Mouse (Mus musculus) hindbrain, embryonic 16.5 days (tissue): Measurements from ENCODE around the gene Ets2. TPM values are rescaled to one million over a fixed set of nuclear protein-coding genes. Genes with fewer than 3 reads are reported as not detected.

ENCODE experiments used
- ATAC-seq: fragments of 200-750 bp; cut with Nextera tagmentation; 2 replicates; pipeline ENCODE4 v1.8.0; 2017; ENCODE audit warnings: moderate TSS enrichment, moderate library complexity
- H3K27ac ChIP-seq: fragments of 300-500 bp; sonication (generic); 2 replicates; pipeline ENCODE4 v1.5.1; 2014; ENCODE audit warnings: low read depth, mild to moderate bottlenecking, control low read depth, low read length, moderate library complexity
- H3K27me3 ChIP-seq: fragments of 300-500 bp; sonication (generic); replicated peaks from 2 replicates; pipeline ENCODE4 v1.6.1; 2014; ENCODE audit warnings: low read length; ENCODE audit not compliant: control insufficient read depth, insufficient read depth
- H3K36me3 ChIP-seq: fragments of 300-500 bp; sonication (generic); 2 replicates; pipeline ENCODE4 v1.6.1; 2014; ENCODE audit warnings: mild to moderate bottlenecking, low read length, moderate library complexity, mixed read lengths; ENCODE audit not compliant: control insufficient read depth, insufficient read depth
- H3K4me1 ChIP-seq: fragments of 300-500 bp; sonication (generic); 2 replicates; pipeline ENCODE4 v1.6.1; 2014; ENCODE audit warnings: low read depth, low read length; ENCODE audit not compliant: control insufficient read depth, insufficient read depth
- H3K4me2 ChIP-seq: fragments of 300-500 bp; sonication (generic); 2 replicates; pipeline ENCODE4 v1.6.1; 2014; ENCODE audit warnings: mild to moderate bottlenecking, low read length, control low read depth, moderate library complexity
- H3K4me3 ChIP-seq: fragments of 300-500 bp; sonication (generic); 2 replicates; pipeline ENCODE4 v1.5.1; 2014; ENCODE audit warnings: mild to moderate bottlenecking, low read length, control low read depth, moderate library complexity
- H3K9ac ChIP-seq: fragments of 300-500 bp; sonication (generic); 2 replicates; pipeline ENCODE4 v1.6.1; 2014; ENCODE audit warnings: low read depth, mild to moderate bottlenecking, control low read depth, low read length, moderate library complexity
- H3K9me3 ChIP-seq: fragments of 300-500 bp; sonication (generic); 2 replicates; pipeline ENCODE4 v1.6.1; 2014; ENCODE audit warnings: mild to moderate bottlenecking, low read length, moderate library complexity; ENCODE audit not compliant: control insufficient read depth
- WGBS: fragments of 180-500 bp; shearing (Covaris S2); extraction: QIAGEN DNeasy Blood & Tissue Kit; methylation state at CpG from one replicate; pipeline ENCODE4 v1.1.7; 2014; 5-methylcytosine and 5-hydroxymethylcytosine counted together
- polyA plus RNA-seq: library from polyadenylated mRNA; unstranded; fragments of >200 nt; fragmentation: Nextera tagmentation; extraction: Ambion mirVana; gene quantifications from 2 replicates; pipeline ENCODE4 v1.2.1, GENCODE M21; 2015

Ets2 gene
- polyA plus RNA-seq = 23.1 and 26.2 TPM in 2 replicates

GRCm38 (mm10) chr16:95701802-95702561, at the start of gene Ets2:
Gene Ets2, plus strand, starts transcription at chr16:95702075.
- peak within 1 kb of the TSS; percentile 97 for H3K27ac ChIP-seq
- H3K4me1 ChIP-seq = peaks cover 9% of the 10 kb centered on the region
- peak within 1 kb of the TSS; percentile 87 for H3K4me2 ChIP-seq
- H3K36me3 ChIP-seq = no peaks in the 10 kb centered on the region
- whole genome bisulfite sequencing = 1% methylated on average over 59 of the region's 64 CpGs
- H3K4me3 ChIP-seq = peak within 1 kb of the TSS; percentile 78
- H3K27me3 ChIP-seq = no peaks in the 10 kb centered on the region
- no peaks in the 10 kb centered on the region for H3K9me3 ChIP-seq
- ATAC-seq = peak; percentile 96
- peak within 1 kb of the TSS; percentile 94 for H3K9ac ChIP-seq

GRCm38 (mm10) chr16:95654204-95654611, 47.7 kb upstream of the Ets2 start:
- H3K27ac ChIP-seq = peak overlapping the region; percentile 70
- H3K9ac ChIP-seq = no peak overlapping the region
- H3K4me3 ChIP-seq = peak overlapping the region; percentile 3
- ATAC-seq = peak; percentile 87
- no peaks in the 10 kb centered on the region for H3K27me3 ChIP-seq
- no peaks in the 10 kb centered on the region for H3K36me3 ChIP-seq
- no peaks in the 10 kb centered on the region for H3K9me3 ChIP-seq
- H3K4me2 ChIP-seq = peak overlapping the region; percentile 37
- WGBS = 57% methylated on average over 15 of the region's 15 CpGs
- no peaks in the 10 kb centered on the region for H3K4me1 ChIP-seq

- no peak overlapping the region for H3K4me3 ChIP-seq
- ATAC-seq = no peak
- H3K4me1 ChIP-seq = 0 out of 2 replicates have a peak, but pooled peaks cover 3% of the 10 kb centered on the region
- H3K36me3 ChIP-seq = no peaks in the 10 kb centered on the region
- no peaks in the 10 kb centered on the region for H3K27me3 ChIP-seq
- H3K4me2 ChIP-seq = no peak overlapping the region
- H3K27ac ChIP-seq = no peak overlapping the region
- H3K9ac ChIP-seq = no peak overlapping the region
- WGBS = 95% methylated on average over 4 of the region's 4 CpGs
- no peaks in the 10 kb centered on the region for H3K9me3 ChIP-seq
These were observed 45.3 kb upstream of the Ets2 start for GRCm38 (mm10) chr16:95656535-95656934.

GRCm38 (mm10) chr16:95657187-95657586, 44.7 kb upstream of the Ets2 start:
- 93% methylated on average over 5 of the region's 5 CpGs for WGBS
- H3K4me3 ChIP-seq = no peak overlapping the region
- ATAC-seq = no peak

GRCm38 (mm10) chr16:95657756-95658155, 44.1 kb upstream of the Ets2 start:
- 95% methylated on average over 5 of the region's 5 CpGs for WGBS

More at GRCm38 (mm10) chr16:95657187-95657586, 44.7 kb upstream of the Ets2 start:
- H3K9ac ChIP-seq = no peak overlapping the region
- no peaks in the 10 kb centered on the region for H3K36me3 ChIP-seq
- no peaks in the 10 kb centered on the region for H3K9me3 ChIP-seq
- no peak overlapping the region for H3K4me2 ChIP-seq
- H3K27ac ChIP-seq = no peak overlapping the region
- no peaks in the 10 kb centered on the region for H3K27me3 ChIP-seq
- 0 out of 2 replicates have a peak, but pooled peaks cover 3% of the 10 kb centered on the region for H3K4me1 ChIP-seq

GRCm38 (mm10) chr16:95658836-95659430, 42.9 kb upstream of the Ets2 start:
- Histone ChIP-seq H3K4me2 (no peak overlapping the region), H3K4me1 (0 out of 2 replicates have a peak, but pooled peaks cover 3% of the 10 kb centered on the region), H3K27ac (no peak overlapping the region), H3K4me3 (no peak overlapping the region), H3K27me3 (no peaks in the 10 kb centered on the region), H3K36me3 (no peaks in the 10 kb centered on the region), H3K9me3 (no peaks in the 10 kb centered on the region), H3K9ac (no peak overlapping the region)
- WGBS = 62% methylated on average over 5 of the region's 5 CpGs
- ATAC-seq = no peak

More at GRCm38 (mm10) chr16:95657756-95658155, 44.1 kb upstream of the Ets2 start:
- 0 out of 2 replicates have a peak, but pooled peaks cover 3% of the 10 kb centered on the region for H3K4me1 ChIP-seq
- H3K9ac ChIP-seq = no peak overlapping the region
- H3K27me3 ChIP-seq = no peaks in the 10 kb centered on the region
- H3K27ac ChIP-seq = no peak overlapping the region
- H3K36me3 ChIP-seq = no peaks in the 10 kb centered on the region
- H3K4me3 ChIP-seq = no peak overlapping the region
- H3K4me2 ChIP-seq = no peak overlapping the region
- ATAC-seq = no peak
- no peaks in the 10 kb centered on the region for H3K9me3 ChIP-seq

GRCm38 (mm10) chr16:95659461-95659860, 42.4 kb upstream of the Ets2 start:
- H3K9ac ChIP-seq = no peak overlapping the region
- H3K4me2 ChIP-seq = no peak overlapping the region
- no peaks in the 10 kb centered on the region for H3K9me3 ChIP-seq
- H3K27me3 ChIP-seq = no peaks in the 10 kb centered on the region
- H3K4me3 ChIP-seq = no peak overlapping the region
- H3K4me1 ChIP-seq = 0 out of 2 replicates have a peak, but pooled peaks cover 3% of the 10 kb centered on the region
- no peak overlapping the region for H3K27ac ChIP-seq
- H3K36me3 ChIP-seq = no peaks in the 10 kb centered on the region
- WGBS = 78% methylated on average over 19 of the region's 19 CpGs
- no peak for ATAC-seq

GRCm38 (mm10) chr16:95660909-95661308, 41.0 kb upstream of the Ets2 start:
- H3K4me3 ChIP-seq = no peak overlapping the region
- 0 out of 2 replicates have a peak, but pooled peaks cover 3% of the 10 kb centered on the region for H3K4me1 ChIP-seq
- no peak overlapping the region for H3K9ac ChIP-seq
- 73% methylated on average over 5 of the region's 5 CpGs for WGBS
- H3K27ac ChIP-seq = no peak overlapping the region
- H3K36me3 ChIP-seq = no peaks in the 10 kb centered on the region
- H3K4me2 ChIP-seq = no peak overlapping the region
- H3K27me3 ChIP-seq = no peaks in the 10 kb centered on the region
- peak; percentile 72 for ATAC-seq
- H3K9me3 ChIP-seq = no peaks in the 10 kb centered on the region

GRCm38 (mm10) chr16:95665472-95666131, 36.3 kb upstream of the Ets2 start:
- Histone ChIP-seq H3K36me3 (no peaks in the 10 kb centered on the region), H3K9ac (no peak overlapping the region), H3K9me3 (no peaks in the 10 kb centered on the region), H3K27me3 (no peaks in the 10 kb centered on the region), H3K27ac (no peak overlapping the region), H3K4me3 (no peak overlapping the region), H3K4me1 (peaks cover 2% of the 10 kb centered on the region; the same call in 1 of the 2 replicates), H3K4me2 (no peak overlapping the region)
- ATAC-seq = no peak
- WGBS = 78% methylated on average over 6 of the region's 6 CpGs
